Mouse (Mus musculus): ENCODE results near the gene Spred1.

GRCm38 (mm10) chr2:117095491-117095890, 25.7 kb upstream of the Spred1 start:
- TF ChIP-seq EP300 (IDR thresholded peaks at IDR 0.05; ENCODE audit: low read depth) (no peak), CTCF (IDR thresholded peaks at IDR 0.05; ENCODE audit: low read depth) (no peak)
